22 mouse cellular contexts compared by ENCODE assay signal in genomic region chr12:69532091-69532490, GRCm38 (mm10).
"Had no signal": no experiment of that assay in that cellular context is flagged by ENCODE, and none has a peak within 500 bp of the region (broad histone marks: within the 10 kb centered on the region; RNA-seq: fewer than 3 reads in every experiment).

No protein-coding gene starts in this region.

- ATAC-seq: midbrain, embryonic 15.5 days had no signal

- H3K4me2 ChIP-seq: kidney, embryonic 15.5 days; liver, embryonic 11.5 days; liver, embryonic 15.5 days; lung, embryonic 14.5 days; midbrain, embryonic 12.5 days; midbrain, embryonic 15.5 days; neural tube, embryonic 12.5 days; neural tube, embryonic 15.5 days had no signal

- DNase-seq: kidney, adult 11 months; kidney, adult 8-10 months; kidney, postnatal 10 days; kidney, postnatal 36 days; layer of hippocampus, postnatal 36 days; lung, embryonic 14.5 days; right cerebral cortex, adult 18-20 months; right cerebral cortex, postnatal 14 days; right cerebral cortex, postnatal 4 days; thymus, adult 2 months; thymus, postnatal 14 days; thymus, postnatal 4 days had no signal

- H3K27me3 ChIP-seq: liver, embryonic 15.5 days; midbrain, embryonic 12.5 days; midbrain, embryonic 15.5 days; neural tube, embryonic 12.5 days; neural tube, embryonic 15.5 days had no signal

- H3K9ac ChIP-seq: kidney, embryonic 15.5 days; liver, embryonic 15.5 days; lung, embryonic 14.5 days; midbrain, embryonic 12.5 days; midbrain, embryonic 15.5 days; neural tube, embryonic 12.5 days; neural tube, embryonic 15.5 days had no signal

- H3K4me3 ChIP-seq: kidney, embryonic 15.5 days; left cerebral cortex, adult 2 months; liver, embryonic 15.5 days; midbrain, embryonic 12.5 days; midbrain, embryonic 15.5 days; neural tube, embryonic 12.5 days; neural tube, embryonic 15.5 days had no signal

- H3K4me1 ChIP-seq: neural tube, embryonic 12.5 days had no signal

- H3K27ac ChIP-seq: kidney, embryonic 15.5 days; left cerebral cortex, adult 2 months; liver, embryonic 15.5 days; macrophage; midbrain, embryonic 12.5 days; midbrain, embryonic 15.5 days; neural tube, embryonic 12.5 days; neural tube, embryonic 15.5 days; stomach, postnatal 0 days had no signal

- H3K36me3 ChIP-seq: kidney, embryonic 15.5 days; liver, embryonic 15.5 days; midbrain, embryonic 12.5 days; midbrain, embryonic 15.5 days; neural tube, embryonic 12.5 days; neural tube, embryonic 15.5 days had no signal

- H3K9me3 ChIP-seq: kidney, embryonic 15.5 days; liver, embryonic 15.5 days; midbrain, embryonic 12.5 days; midbrain, embryonic 15.5 days; neural tube, embryonic 12.5 days; neural tube, embryonic 15.5 days had no signal
